Mouse (Mus musculus): ENCODE measurements around the gene Rasl11a. TPM values are rescaled to one million over a fixed set of nuclear protein-coding genes. Genes with fewer than 3 reads are reported as not detected.
"Not testable (repeated sequence)": the region's sequence is repeated elsewhere in the genome, so short reads cannot be mapped to it uniquely, and the experiment has no call there.

Gene Rasl11a
- total RNA-seq, 4 experiments from 2014 or later = 0.73 to 1.0 (median 0.76) TPM

DNA sequence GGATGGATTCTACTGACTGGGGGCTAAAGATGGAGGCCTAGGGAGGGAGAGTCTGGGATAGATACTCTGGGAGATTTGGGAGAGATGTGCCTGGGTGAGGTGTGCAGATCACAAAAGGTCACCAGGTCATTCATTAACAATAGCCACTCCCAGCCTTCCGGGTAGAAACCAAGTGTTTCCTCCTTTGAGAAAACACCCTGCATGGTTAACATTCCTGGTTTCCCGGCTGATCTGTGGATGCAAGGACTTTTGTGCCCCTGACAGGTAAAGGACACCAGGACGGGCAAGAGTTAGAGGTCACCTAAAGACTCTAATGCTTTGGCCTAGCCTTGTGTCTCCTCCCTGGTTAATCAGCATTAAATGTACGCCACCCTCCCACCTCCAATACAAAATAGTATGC is 48.0 kb downstream of the Rasl11a start:
- no peak for DNase-seq (ENCODE audit: low spot score in 2 of 2)

DNA sequence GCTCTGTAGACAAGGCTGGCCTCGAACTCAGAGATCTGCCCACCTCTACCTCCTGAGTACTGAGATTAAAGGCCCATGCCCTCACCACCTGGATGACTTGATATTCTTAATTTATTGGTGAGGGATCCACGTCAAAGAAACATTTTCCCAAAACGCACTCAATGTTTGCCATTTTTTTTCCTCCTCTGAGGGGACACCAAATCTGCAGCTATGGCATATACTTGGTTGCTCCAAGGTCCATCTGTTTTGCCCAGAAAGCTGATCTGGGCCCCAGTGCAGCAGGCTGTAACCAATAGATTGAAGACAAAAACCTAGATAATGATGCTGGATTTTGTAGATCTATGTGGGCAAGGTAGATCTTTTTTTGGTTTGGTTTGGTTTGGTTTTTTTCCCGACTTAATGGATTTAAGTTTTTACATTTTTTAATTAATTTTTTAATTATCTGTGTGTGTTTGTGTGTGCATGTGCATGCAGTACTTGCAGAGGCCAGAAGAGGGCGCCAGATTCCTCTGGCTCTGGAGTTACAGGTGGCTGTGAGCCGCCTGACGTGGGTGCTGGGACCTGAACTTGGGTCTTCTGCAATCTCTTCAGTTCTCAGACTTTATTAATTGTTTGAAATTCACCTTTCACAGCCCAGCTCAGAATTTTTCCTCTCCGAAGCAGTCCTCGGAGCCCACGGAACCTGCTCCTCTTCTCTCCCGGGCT is 48.8 kb downstream of the Rasl11a start:
- no peak for DNase-seq (ENCODE audit: low spot score in 2 of 2)

DNA sequence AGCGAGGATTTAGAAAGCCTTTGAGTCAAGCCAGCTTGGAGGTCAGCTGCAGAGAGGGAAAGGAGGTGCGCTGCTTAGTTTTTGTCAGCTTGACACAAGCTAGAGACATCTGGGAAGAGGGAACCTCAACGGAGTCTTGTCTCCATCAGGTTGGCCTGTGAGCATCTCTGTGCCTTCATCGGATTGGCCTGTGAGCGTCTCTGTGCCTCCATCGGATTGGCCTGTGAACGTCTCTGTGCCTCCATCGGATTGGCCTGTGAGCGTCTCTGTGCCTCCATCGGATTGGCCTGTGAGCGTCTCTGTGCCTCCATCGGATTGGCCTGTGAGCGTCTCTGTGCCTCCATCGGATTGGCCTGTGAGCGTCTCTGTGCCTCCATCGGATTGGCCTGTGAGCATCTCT is 50.8 kb downstream of the Rasl11a start:
- DNase-seq (ENCODE audit: low spot score in 2 of 2) = not testable (repeated sequence)

DNA sequence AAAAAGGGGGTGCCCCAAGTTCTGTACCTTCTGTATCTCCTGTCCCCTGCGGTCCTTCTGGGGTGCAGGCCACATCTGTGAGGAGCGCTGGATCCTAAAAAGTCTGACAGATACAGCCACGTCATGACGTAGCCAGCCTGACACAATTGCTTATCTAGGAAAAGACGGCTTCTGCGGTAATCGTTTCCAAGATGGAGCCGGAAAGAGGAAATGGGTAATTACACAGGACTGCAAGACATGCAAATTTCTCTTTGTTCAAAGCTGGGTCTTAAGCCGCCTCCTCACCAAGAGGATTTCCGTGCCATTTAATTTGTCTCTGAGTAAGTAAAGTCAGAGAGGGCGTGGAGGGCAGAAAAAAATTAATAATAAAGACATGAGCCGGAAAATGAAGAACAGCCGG is 52.1 kb downstream of the Rasl11a start:
- no peak for DNase-seq (ENCODE audit: low spot score in 2 of 2)

Other genes with a start within 250 kb of the Rasl11a start
- gene Usp12, start 50.1 kb upstream of the Rasl11a start, total RNA-seq (2022) = 10 to 100 TPM; 13.3 to 19.5 (median 14.9) TPM
- gene Rpl21, start 12.2 kb upstream of the Rasl11a start, total RNA-seq (2022) = 100 to 1,000 TPM in 2 of 4 experiments, 10 to 100 TPM in 2; 72.3 to 128 (median 94.8) TPM
- 10 to 100 TPM; 26.2 to 31.3 (median 28.5) TPM for gene Gtf3a, start 103.6 kb downstream of the Rasl11a start, total RNA-seq (2022)
- 10 to 100 TPM; 22.4 to 28.6 (median 23.5) TPM for gene Mtif3, start 118.7 kb downstream of the Rasl11a start, total RNA-seq (2022)
- 1 to 10 TPM; 1.8 to 2.0 (median 1.9) TPM for gene Lnx2, start 231.5 kb downstream of the Rasl11a start, total RNA-seq (2022)
- 10 to 100 TPM; 81.9 to 91.0 (median 83.4) TPM for gene Polr1d, start 232.0 kb downstream of the Rasl11a start, total RNA-seq (2022)